Mouse (Mus musculus) brown adipose tissue, adult 24 weeks (tissue): Measurements from ENCODE around the gene March10. TPM values are rescaled to one million over a fixed set of nuclear protein-coding genes. Genes with fewer than 3 reads are reported as not detected.

ENCODE experiments used
- H3K27ac ChIP-seq: fragments of 200-500 bp; replicated peaks from 2 replicates; pipeline ENCODE4 v1.5.1; 2012; ENCODE audit warnings: low read depth, mild to moderate bottlenecking, low read length
- H3K4me1 ChIP-seq: fragments of 200-500 bp; 2 replicates; pipeline ENCODE4 v1.6.1; 2012; ENCODE audit warnings: low read length, mixed read lengths; ENCODE audit not compliant: control insufficient read depth, insufficient read depth, insufficient read length
- H3K4me3 ChIP-seq: fragments of 200-500 bp; 2 replicates; pipeline ENCODE4 v1.5.1; 2012; ENCODE audit warnings: low read depth, mild to moderate bottlenecking, low read length, moderate library complexity; ENCODE audit not compliant: insufficient read depth
- polyA plus RNA-seq: library from polyadenylated mRNA; stranded (reverse); fragments of >200 nt; gene quantifications from 2 replicates; pipeline ENCODE4 v1.2.4, GENCODE M21; 2012; ENCODE audit not compliant: missing spikeins, insufficient read depth, insufficient read length

The March10 gene
- polyA plus RNA-seq, 1 experiment: not detected

DNA sequence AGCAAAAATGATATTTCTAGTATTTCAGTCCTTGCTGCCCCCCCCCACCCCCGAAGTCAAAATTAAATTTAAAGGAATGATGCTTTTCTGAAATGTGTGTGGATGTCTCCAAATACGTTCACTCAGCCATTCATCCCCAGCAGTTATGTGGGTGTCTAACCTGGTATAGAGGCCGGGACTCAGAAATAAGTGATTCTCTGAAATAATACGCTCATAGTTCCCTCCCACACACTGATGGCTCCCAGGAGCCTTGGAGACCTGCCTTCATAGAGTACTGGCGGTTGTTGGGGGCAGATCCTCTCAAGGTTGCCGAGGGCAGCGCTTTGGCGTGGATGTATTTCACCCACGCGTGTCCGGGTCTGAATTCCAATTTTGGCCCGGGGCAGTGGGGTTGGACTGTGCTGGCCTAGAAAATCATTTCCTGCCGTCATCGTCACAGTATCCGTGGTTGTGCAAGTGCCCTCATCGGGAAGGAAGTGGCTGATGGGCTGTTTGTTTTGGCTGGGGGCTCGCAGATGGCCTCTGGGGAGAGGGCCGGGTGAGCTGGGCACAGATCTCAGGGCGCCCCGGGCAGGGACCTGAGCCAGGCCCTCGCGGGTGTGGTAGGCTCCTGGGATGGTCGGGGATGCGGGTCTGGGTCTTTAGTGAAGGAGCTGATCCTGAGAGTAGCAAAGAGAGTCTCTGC lies 145.1 kb downstream of the March10 start:
- Histone ChIP-seq H3K4me3 (peak overlapping the region; percentile 43), H3K27ac (no peak overlapping the region; the same call in 1 of the 2 replicates), H3K4me1 (peaks cover 15% of the 10 kb centered on the region)

Other genes starting within 250 kb of the March10 start
- 2.6 and 3.7 TPM in 2 replicates for gene Mrc2, start 164.1 kb downstream of the March10 start, polyA plus RNA-seq
- 2.0 and 6.9 TPM in 2 replicates for gene Tanc2, start 133.3 kb upstream of the March10 start, polyA plus RNA-seq